Mouse (Mus musculus): ENCODE measurements at regions not wholly inside any gene's neighbourhood (a gene's known extent, or its start where the extent isn't known, plus 50 kb on each side); places are given as distances from the start of the nearest gene placed in this dataset.
A peak's percentile ranks its signal among the peaks of the same experiment; 100 is the strongest.

DNA sequence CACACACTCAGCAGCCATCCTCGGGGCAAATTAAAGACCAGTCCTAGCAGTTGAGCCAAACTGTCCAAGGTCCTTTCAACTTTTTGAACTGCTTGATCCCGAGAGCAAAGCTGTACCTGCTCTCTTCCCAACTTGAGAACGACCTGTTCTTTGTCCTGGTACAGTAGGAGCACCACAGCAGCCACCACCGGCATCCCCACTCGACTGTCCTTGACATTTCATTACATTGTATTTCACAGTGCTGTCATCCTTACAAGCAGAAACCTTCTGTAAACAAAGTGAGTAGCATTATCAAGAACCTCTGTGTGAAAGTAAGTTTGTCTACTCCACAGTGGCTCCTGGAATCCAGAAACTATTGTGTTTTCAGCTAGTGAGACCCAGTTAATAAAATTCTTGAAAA is 240.2 kb upstream of the Zfp462 start:
- no peak for DNase-seq (ENCODE audit: extremely low read depth, low read depth, low spot score)

DNA sequence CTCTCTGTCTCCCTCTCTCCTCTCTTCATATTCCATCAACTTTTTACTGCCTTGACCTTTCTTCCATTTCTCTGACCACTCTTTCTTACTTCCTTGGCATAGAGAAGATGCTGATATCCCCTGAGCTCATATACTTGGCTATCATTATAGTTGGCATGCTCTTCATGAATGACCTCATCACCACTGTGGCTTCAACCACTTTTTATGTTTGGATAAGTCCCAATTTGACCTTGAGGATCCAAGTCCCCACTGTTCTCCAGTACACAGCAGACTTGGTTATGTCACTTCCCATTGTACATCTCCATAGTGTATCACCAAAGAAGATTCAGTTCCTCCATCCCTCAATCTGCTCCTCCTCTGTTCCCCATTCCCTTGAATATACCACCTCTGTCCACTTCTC is 235.1 kb upstream of the Zfp462 start:
- DNase-seq (ENCODE audit: extremely low read depth, low read depth, low spot score) = no peak

DNA sequence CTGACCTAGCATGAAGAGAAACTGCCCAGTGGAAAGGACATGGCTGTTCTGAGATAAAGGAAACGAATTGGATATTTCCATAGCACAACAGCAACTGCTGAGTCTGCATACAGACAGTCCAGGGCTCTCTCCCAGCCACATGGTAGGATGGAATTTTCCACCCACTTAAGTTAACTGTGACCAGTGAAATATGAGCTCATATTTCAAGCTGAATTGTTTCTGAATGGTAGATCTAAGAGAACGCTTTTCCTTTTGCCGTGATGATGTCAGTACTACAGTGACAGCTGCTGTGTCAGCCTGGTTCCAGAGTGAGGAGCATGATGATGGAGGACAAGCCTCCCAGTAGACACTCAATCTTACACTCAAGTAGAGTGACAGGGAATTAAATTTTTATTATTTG is 231.9 kb upstream of the Zfp462 start:
- DNase-seq (ENCODE audit: extremely low read depth, low read depth, low spot score) = no peak

DNA sequence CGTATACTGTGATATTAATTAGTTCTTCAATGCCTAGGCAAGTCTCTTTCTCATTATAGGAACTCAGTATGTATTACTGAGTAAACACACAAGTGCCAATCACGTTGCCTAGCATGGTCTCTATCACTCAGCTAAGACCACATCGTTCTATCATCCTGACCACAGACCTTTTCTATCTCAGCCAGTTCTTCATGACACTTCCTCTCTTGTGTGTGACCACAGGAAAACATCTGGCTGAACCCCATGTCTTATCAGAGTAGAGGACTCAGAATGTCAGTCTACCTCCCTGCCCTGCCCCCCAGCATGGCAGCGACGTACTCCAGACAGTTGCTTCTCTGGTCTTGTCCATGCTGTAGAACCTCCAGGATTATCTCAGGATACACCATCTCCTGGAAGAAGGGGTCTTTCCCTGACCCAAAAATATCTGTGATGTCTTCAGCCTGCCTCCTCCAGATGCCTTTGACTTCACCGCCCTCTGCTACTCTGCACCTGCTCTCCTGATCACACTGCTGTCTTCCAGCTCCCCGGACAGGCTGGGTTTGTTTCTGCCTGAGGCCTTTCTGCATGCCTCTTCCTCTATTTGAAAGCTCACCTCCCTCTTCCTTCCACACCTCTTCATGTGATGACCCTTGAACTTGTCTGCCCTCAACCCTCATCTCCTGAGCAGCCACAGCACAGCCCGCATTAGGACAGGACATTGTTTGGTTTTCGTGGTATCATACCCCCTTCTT is 230.1 kb upstream of the Zfp462 start:
- DNase-seq (ENCODE audit: extremely low read depth, low read depth, low spot score) = no peak

DNA sequence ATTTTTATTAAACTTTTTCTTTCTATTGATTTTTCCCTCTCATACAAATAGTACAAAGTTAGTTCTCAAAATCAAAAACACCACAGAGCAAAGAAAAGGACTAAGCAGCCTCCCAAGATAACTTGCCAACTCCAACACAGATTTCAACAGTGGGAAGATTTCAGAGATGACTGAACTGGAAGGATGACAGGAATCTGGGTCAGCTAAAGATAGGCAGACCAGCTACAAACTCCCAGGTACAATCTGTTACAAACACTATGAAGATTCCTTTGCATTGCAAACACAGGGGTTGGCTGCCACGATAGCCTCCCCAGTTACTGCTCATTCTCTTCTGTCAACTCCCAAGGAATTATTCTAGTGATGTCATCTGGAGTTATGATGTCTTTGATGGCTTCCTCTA is 226.8 kb upstream of the Zfp462 start:
- no peak for DNase-seq (ENCODE audit: extremely low read depth, low read depth, low spot score)

DNA sequence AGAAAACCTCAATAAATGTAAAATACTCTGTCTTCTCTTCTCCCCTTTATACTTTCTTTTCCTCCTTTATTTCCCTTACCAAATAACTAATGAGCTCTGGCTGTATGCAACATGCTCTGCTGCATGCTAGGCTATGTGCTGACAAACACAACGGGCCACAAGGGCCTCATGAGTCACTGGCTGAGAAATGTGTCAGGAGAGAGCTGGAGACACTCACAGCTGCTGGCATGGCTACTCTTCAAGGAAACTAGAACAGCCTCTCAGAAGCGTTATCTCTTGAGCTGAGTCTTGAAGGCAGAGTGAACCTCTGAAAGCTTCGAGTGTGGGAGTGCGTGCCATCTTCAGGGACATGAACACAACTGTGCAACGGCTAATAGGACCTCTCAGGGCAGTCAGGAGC is 205.8 kb upstream of the Zfp462 start:
- no peak for DNase-seq (ENCODE audit: extremely low read depth, low read depth, low spot score)

DNA sequence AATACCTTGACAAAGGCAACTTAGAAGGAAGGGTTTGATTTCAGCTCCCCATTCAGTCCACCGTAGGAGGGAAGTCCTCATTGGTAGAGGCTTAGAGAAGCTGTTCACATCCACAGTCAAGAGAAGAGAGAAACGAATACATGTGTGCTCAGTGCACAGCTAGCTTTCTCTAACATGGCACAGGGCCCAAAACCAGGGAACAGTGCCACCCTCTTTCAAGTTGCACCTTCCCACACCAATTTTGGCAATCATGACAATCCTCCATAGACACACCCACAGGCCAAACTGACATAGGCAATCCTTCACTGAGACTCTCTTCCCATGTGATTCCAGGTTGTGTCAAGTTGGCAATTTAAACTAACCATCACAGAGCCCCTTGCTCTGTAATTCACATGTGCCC is 193.4 kb upstream of the Zfp462 start:
- peak; percentile 13 for DNase-seq (ENCODE audit: extremely low read depth, low read depth, low spot score)

DNA sequence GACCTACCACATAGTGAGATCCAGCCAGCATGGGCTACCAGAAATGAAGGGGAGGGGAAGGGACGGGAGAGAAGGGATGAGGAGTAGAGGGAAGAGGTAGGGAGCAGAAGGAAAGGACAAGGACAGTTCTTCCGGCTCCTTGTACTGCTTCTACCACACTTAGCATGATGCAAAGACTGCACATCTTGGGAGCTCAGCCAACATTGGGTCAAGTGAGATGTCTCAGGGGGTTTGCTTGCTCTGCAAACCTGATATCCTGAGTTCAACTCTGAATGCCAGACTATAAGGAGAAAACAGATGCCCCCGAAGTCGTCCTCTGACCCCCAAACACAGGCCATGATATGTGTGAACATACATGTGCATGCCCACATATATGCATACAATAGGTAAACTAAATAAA is 188.4 kb upstream of the Zfp462 start:
- no peak for DNase-seq (ENCODE audit: extremely low read depth, low read depth, low spot score)

DNA sequence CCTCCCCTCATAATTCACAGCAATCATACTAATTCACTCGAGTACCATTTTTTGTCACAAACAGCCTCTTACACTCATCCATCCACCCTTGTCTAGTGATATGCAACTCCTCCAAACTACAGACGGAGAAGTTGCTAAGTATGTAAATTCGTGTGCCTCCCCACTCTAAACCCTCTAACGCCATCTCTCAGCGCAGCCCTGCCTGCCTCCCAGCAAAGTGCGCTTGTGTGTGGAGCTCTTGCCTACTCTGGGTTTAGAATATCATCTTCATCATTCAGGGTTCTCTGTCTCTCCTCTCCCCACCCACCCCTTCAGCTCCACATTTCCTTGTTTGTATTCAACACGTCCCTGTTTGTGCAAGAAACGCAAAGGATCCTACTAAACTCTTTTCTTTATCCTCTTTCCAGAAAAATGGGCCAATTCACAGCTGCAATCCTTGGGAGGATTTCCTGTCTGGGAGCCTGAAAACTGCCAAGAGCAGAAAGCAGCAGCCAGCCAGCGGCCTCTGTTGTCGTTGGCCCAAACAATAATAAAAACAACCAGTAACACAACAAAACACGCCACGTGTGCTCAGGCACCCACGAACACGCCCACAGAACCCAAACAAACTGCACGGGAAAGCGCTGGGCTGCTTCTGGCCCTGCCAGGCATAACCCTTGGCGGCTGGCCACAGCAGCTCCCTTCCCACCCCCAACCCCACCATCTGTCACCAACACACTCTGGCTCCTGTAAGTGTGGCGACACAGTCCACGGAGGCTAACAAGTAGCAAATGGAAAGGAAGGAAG is 186.9 kb upstream of the Zfp462 start:
- DNase-seq (ENCODE audit: extremely low read depth, low read depth, low spot score) = no peak

DNA sequence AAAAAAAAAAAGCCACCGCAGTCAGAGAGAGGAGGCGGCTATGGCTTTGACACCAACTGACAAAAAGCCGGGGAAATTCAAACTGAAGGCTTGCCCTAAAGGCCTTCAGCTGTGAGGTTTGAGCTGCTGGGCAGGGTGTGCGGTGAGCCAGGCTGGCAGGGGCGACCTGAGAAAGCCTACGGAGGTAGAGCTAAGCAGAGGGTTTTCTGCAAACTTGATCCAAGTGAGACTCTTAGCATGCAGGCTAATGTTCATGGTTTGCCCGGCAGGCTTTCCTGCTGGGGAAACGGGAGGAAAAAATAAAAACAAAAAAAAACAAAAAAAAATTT is 186.4 kb upstream of the Zfp462 start:
- no peak for DNase-seq (ENCODE audit: extremely low read depth, low read depth, low spot score)

DNA sequence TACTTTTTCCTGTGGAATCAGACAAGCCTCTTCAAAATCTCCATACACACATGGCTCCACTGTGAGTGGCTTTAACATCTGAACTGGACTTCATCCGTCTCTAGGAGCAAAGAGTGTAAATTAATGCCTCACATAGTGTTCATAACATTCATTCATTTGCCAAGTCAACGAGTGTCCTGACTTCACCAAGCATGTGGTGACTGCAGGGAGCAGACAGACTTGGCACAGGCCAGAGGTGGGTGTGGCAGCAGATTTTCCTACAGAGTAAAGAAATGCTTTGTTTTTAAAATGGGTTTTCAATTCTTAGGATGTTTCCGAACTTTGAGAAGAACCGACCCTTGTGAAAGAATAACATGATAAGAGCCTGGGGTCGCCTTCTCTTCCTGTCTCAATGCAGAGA is 183.6 kb upstream of the Zfp462 start:
- DNase-seq (ENCODE audit: extremely low read depth, low read depth, low spot score) = no peak

DNA sequence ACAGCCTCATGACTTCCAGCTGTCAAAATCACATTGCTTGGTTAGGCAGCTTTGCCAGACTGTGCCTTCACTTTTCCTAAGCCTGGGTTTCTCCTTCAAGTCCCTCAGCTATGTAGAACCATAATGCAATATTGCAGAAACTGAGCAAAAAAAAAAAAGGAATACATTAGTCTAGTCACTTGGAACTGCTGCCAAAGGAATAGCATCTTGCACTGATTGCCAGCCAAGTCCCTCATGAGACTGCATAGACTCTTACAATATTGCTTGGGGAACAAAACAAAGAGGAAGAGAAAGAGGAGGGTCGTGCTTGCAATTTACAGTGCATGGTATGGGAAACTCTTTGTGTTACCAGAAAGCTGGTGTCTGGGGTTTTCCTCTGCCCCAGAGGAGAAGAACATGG is 179.8 kb upstream of the Zfp462 start:
- DNase-seq (ENCODE audit: extremely low read depth, low read depth, low spot score) = no peak

DNA sequence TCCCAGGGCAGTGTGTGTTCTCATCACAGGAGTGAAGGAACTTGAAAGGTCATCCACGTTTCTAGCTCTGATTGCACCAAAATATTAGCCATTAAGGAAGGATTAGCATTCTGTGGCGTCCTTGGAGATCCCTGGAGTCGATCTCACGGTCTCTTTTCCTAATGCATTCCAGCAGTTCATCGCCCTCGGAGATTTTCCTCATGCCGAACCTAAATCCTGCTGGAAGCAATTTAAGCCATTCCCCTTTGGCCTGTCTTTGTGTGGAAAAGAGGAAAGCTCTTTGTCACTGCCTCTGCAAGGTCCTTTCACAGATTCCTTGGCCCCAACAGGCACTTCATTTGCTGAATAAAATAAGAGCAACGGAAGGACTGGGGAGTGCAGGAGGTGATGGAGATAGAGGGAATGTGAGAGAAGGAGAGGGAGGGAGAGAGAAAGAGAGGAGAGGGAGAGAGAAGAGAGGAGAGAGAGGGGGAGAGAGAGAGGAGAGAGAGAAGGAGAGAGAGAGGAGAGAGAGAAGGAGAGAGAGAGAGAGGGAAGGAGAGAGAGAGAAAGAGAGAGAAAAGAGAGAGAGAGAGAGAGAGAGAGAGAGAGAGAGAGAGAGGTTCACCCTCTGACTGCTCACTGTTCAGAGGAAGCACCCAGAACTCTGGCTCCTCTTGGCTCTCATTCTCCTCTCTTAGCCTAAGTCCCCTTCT is 177.2 kb upstream of the Zfp462 start:
- no peak for DNase-seq (ENCODE audit: extremely low read depth, low read depth, low spot score)

DNA sequence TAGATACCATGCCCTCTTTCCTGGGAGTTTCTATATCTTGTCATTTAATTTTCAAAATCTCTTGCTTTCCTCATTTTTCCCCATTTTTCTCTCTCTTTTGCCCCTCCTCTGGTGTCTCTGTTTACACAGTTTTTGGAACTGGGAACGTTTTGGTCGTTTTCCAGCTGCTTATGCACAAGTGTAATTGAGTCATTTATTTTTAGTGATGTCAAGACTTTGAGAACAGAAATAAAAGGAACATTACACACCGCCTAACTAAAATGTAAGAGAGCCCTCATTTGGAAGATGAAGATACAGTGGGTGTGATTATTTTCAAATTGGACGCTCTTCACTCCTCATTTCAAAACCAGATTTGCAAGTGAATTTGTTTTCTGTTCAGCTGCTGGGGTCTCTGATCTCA is 176.0 kb upstream of the Zfp462 start:
- no peak for DNase-seq (ENCODE audit: extremely low read depth, low read depth, low spot score)

DNA sequence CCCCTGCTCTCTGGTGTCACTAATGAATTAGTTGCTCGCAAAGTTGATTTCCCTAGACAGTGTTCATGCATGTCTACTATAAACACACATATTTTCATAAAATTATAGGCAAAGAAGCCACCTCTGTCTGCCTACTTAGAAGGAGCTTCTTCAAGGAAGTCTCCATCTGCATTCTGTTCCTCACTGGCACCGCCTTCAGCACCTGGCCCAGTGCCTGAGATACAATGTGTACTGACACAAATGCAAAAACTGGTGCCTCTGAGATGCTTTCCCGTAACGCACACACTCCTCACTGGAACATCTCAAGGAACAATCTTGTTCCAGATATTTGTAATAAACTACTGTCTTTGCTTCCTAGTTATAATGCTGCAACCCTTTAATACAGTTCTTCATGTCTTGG is 170.8 kb upstream of the Zfp462 start:
- no peak for DNase-seq (ENCODE audit: extremely low read depth, low read depth, low spot score)

DNA sequence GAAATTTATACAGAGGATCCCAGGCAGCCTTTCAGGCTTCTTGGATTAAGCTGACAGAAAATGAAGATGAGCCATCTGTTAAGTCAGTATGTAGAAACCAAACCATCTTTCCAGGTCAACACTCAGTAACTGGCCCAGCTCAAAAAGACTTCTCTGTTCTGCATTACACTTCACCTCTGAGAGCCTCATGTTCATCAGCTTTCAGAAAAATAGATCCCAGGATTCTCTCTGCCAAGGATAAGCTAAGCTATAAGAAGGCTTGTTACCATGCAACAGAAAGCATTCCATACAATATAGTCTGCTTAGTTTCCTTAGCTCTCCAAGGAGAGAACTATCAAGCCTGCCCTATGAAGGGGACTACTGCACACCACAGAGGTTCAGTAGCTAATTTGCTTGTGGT is 170.1 kb upstream of the Zfp462 start:
- DNase-seq (ENCODE audit: extremely low read depth, low read depth, low spot score) = no peak

DNA sequence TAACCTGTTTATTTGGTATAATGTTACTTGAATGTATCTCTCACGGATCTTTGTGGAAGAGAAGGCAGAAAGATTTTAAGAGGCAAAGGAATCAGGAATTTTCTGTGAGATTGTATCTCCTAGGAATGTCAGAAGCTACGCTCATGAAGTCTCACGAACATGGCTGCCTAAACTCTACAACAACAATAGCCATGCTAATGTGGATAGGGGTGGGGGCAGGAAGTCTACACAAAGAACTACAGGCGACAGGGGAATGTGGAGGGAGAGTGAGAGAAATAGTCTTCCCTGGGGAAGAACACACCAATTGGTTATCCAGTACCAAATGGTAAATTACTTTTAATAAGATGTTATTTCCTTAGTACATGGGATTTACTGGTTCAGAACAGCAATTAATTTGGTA is 164.3 kb upstream of the Zfp462 start:
- DNase-seq (ENCODE audit: extremely low read depth, low read depth, low spot score) = no peak

DNA sequence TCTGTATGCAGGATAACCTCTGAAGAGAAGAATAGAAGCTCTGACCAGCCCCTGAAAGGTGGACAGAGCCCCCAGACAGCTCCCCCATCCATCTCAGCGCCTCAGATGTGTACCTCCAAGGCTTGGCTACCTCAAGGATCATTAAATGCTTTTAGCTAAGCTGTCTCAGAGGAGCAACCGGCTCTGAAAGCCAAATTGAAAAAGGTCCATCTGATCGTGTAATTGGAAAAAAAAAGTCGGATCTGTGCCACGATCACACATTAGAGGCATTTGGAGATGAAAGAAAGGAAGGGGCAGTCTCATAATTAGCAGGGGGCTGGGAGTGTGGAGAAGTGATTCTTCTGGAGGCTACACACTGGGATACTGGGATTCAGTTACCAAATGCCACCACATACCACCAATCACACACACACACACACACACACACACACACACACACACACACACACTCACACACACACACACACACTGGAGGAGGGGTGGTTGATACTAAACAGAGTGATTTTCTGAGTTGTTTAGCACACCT is 153.6 kb upstream of the Zfp462 start:
- no peak for DNase-seq (ENCODE audit: extremely low read depth, low read depth, low spot score)

DNA sequence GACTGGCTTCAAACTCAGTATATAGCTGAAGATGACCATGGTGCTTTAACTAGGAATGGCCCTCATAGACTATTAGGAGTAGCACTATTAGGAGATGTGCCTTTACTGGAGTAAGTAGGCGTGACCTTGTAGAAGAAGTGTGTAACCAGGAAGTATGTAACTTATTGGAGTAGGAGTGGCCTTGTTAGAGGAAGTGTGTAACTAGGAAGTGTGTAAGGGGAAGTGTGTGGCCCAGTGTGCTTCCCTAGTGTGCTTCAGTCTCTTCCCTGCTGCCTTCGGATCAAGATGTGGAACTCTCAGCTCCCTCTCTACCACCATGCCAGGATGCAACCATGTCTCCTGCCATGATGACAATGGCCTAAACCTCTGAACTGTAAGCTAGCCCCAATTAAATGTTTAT is 151.0 kb upstream of the Zfp462 start:
- no peak for DNase-seq (ENCODE audit: extremely low read depth, low read depth, low spot score)

DNA sequence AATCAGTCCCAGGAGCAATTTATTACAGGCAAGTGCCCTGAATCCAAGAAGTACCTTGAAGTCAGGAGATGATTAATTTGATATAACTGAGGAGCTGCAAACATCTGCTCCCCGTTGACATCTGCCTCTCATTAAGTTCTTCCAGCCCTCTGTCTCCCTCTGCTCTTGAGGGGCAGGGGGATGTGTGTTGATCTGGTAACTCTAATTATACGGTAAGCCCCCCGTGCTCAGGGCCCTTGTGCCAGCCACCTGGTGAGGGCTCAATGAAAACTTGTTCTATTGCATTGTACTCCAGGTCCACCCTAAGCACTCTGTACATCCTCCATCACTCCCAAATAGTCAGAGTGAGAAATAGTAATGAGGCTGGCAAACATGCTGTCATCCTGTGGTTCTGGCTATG is 149.6 kb upstream of the Zfp462 start:
- no peak for DNase-seq (ENCODE audit: extremely low read depth, low read depth, low spot score)

DNA sequence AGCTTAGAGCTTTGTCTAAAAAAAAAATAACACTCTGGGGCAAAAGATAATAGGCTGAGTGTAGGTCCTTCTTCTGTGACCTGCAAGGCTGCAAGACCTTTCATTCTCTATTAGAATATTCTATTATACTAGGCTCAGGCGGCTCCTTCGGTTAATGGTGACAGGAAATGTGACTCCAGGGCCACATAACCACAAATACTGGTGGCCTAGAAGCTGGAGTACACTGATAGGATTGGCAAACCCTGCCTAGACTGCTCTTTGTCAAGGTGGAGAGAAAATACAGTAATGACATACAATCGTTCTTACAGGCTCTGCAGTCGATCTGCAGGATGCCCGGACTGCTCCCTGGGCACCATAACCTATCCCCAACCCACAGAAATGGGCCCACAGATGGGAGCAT is 146.3 kb upstream of the Zfp462 start:
- no peak for DNase-seq (ENCODE audit: extremely low read depth, low read depth, low spot score)

DNA sequence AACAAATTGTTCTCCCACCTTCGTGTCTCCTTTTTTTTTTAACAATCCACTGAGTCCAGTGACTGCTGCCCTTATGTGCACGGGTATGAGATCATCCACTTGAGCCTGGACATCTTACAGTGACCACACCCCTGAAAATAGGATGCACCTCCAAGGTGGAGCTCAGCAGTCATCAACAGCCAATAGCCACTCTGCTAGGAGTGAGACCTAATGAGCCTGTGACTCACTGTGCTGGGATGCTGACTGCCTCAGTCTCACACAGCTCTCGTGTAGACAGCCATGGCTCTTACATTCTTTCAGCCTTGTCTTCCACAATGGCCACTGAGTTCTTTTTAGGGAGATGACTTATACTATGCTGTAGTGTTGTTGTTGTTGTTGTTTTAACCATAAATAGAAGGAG is 133.7 kb upstream of the Zfp462 start:
- no peak for DNase-seq (ENCODE audit: extremely low read depth, low read depth, low spot score)
